8 mouse cellular contexts compared by ENCODE assay signal in the genomic region with DNA sequence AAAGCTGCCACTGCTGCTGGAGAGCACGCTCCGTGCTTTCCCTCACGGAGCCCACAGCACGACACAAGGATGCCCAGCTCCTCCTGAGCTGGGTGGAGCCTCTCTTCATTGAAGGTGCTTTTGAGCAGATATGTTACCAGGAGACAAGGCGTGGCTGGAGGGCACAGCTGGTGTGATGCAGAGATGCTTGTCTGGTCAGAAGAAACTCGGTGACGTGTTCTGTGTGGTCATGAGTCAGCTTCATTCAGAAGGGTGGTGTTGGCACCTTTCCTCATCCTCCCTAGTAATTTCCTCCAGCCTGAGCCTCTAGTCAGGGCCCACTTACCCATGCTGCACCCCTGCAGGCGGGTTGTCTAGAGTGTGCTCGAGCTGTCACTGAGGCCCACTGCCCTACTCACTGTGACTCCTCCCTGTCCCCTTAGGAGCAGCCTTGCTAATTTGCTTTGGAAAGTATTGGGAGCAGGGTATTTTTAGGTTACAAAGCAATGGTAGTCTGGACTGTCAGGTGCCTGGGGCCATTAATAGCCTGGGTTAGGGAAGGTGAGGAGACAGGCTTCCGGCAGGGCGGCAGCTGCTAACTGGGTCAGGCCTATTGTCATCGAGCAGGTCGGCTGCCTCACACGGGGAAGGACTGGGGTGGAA. TPM values are rescaled to one million over a fixed set of nuclear protein-coding genes. Genes with fewer than 3 reads are reported as not detected.
DNase-seq lines count a peak whose midpoint lies in the region; ATAC-seq and TF ChIP-seq lines count a peak whose summit lies in the region.

No protein-coding gene starts in this region.

- H3K27ac ChIP-seq in embryonic facial prominence, embryonic 13.5 days = no peak overlapping the region
- H3K27ac ChIP-seq in embryonic facial prominence, embryonic 10.5 days (replicated peaks) = no peak overlapping the region
- H3K27ac ChIP-seq in ES-Bruce4 (ENCODE audit: insufficient read depth, low read length) = no peak overlapping the region
- H3K27ac ChIP-seq in embryonic facial prominence, embryonic 14.5 days (replicated peaks; ENCODE audit: low read depth, low read length) = no peak overlapping the region
- no peak overlapping the region for H3K27ac ChIP-seq in intestine, embryonic 15.5 days
- no peak overlapping the region for H3K27ac ChIP-seq in forebrain, embryonic 12.5 days

- no peak for TF ChIP-seq POLR2A in ES-Bruce4 (IDR thresholded peaks at IDR 0.05; ENCODE audit: insufficient read depth, low read length)

- DNase-seq in embryonic facial prominence, embryonic 10.5 days (ENCODE audit: low spot score) = no peak
- DNase-seq in embryonic facial prominence, embryonic 14.5 days (ENCODE audit: low spot score) = no peak
- peak; percentile 49 for DNase-seq in skeletal muscle tissue, adult 2 months (ENCODE audit: low read depth, low spot score)

- H3K4me2 ChIP-seq in embryonic facial prominence, embryonic 13.5 days = no peak overlapping the region
- H3K4me2 ChIP-seq in embryonic facial prominence, embryonic 14.5 days (ENCODE audit: low read depth, low read length) = no peak overlapping the region
- H3K4me2 ChIP-seq in intestine, embryonic 15.5 days (replicated peaks) = no peak overlapping the region
- no peak overlapping the region for H3K4me2 ChIP-seq in forebrain, embryonic 12.5 days

- H3K36me3 ChIP-seq in embryonic facial prominence, embryonic 13.5 days = peaks cover 12% of the 10 kb centered on the region
- H3K36me3 ChIP-seq in embryonic facial prominence, embryonic 10.5 days (replicated peaks) = peaks cover 19% of the 10 kb centered on the region
- no peaks in the 10 kb centered on the region for H3K36me3 ChIP-seq in ES-Bruce4 (ENCODE audit: control insufficient read depth, insufficient read depth, low read length, poor library complexity, severe bottlenecking)
- H3K36me3 ChIP-seq in embryonic facial prominence, embryonic 14.5 days (ENCODE audit: control insufficient read depth, insufficient read depth, low read length) = no peaks in the 10 kb centered on the region
- no peaks in the 10 kb centered on the region for H3K36me3 ChIP-seq in intestine, embryonic 15.5 days
- H3K36me3 ChIP-seq in forebrain, embryonic 12.5 days (replicated peaks) = peaks cover 14% of the 10 kb centered on the region

- no peak for TF ChIP-seq CTCF in ES-Bruce4 (IDR thresholded peaks at IDR 0.05; ENCODE audit: low read depth, low read length)

- H3K27me3 ChIP-seq in embryonic facial prominence, embryonic 13.5 days = no peaks in the 10 kb centered on the region
- no peaks in the 10 kb centered on the region for H3K27me3 ChIP-seq in embryonic facial prominence, embryonic 10.5 days (replicated peaks; ENCODE audit: low read depth, poor library complexity, severe bottlenecking)
- H3K27me3 ChIP-seq in ES-Bruce4 (ENCODE audit: control insufficient read depth, insufficient read depth, low read length, poor library complexity, severe bottlenecking) = no peaks in the 10 kb centered on the region
- H3K27me3 ChIP-seq in embryonic facial prominence, embryonic 14.5 days (replicated peaks; ENCODE audit: control insufficient read depth, insufficient read depth, low read length) = no peaks in the 10 kb centered on the region
- H3K27me3 ChIP-seq in intestine, embryonic 15.5 days (replicated peaks) = no peaks in the 10 kb centered on the region
- no peaks in the 10 kb centered on the region for H3K27me3 ChIP-seq in forebrain, embryonic 12.5 days

- no peak overlapping the region for H3K9ac ChIP-seq in embryonic facial prominence, embryonic 13.5 days
- H3K9ac ChIP-seq in ES-Bruce4 (ENCODE audit: low read depth, poor library complexity, severe bottlenecking) = no peak overlapping the region
- H3K9ac ChIP-seq in embryonic facial prominence, embryonic 14.5 days (ENCODE audit: low read depth, low read length) = no peak overlapping the region
- H3K9ac ChIP-seq in intestine, embryonic 15.5 days = no peak overlapping the region
- no peak overlapping the region for H3K9ac ChIP-seq in forebrain, embryonic 12.5 days

- TF ChIP-seq EP300 in ES-Bruce4 (IDR thresholded peaks at IDR 0.05; ENCODE audit: insufficient read depth, low read depth, low read length) = 0 out of 2 replicates have a peak, but pooled peaks have one; percentile 3

- H3K9me3 ChIP-seq in embryonic facial prominence, embryonic 13.5 days = no peaks in the 10 kb centered on the region
- no peaks in the 10 kb centered on the region for H3K9me3 ChIP-seq in embryonic facial prominence, embryonic 10.5 days
- no peaks in the 10 kb centered on the region for H3K9me3 ChIP-seq in ES-Bruce4 (replicated peaks; ENCODE audit: control insufficient read depth, insufficient read depth, low read length, poor library complexity, severe bottlenecking)
- no peaks in the 10 kb centered on the region for H3K9me3 ChIP-seq in embryonic facial prominence, embryonic 14.5 days (ENCODE audit: control insufficient read depth, low read length)
- H3K9me3 ChIP-seq in intestine, embryonic 15.5 days = no peaks in the 10 kb centered on the region
- no peaks in the 10 kb centered on the region for H3K9me3 ChIP-seq in forebrain, embryonic 12.5 days

- H3K4me1 ChIP-seq in embryonic facial prominence, embryonic 13.5 days = no peaks in the 10 kb centered on the region
- H3K4me1 ChIP-seq in embryonic facial prominence, embryonic 10.5 days = peaks cover 5% of the 10 kb centered on the region; the same call in 1 of the 2 replicates
- H3K4me1 ChIP-seq in ES-Bruce4 (ENCODE audit: control insufficient read depth, insufficient read depth, low read length) = peaks cover 4% of the 10 kb centered on the region
- no peaks in the 10 kb centered on the region; the same call in 1 of the 2 replicates for H3K4me1 ChIP-seq in embryonic facial prominence, embryonic 14.5 days (ENCODE audit: control insufficient read depth, insufficient read depth, low read length)
- H3K4me1 ChIP-seq in intestine, embryonic 15.5 days (replicated peaks) = no peaks in the 10 kb centered on the region
- H3K4me1 ChIP-seq in forebrain, embryonic 12.5 days = peaks cover 4% of the 10 kb centered on the region; the same call in 1 of the 2 replicates

- WGBS in embryonic facial prominence, embryonic 13.5 days = 78% methylated on average over 14 of the region's 14 CpGs
- WGBS in embryonic facial prominence, embryonic 10.5 days = 84% methylated on average over 14 of the region's 14 CpGs
- 74% methylated on average over 14 of the region's 14 CpGs for WGBS in embryonic facial prominence, embryonic 14.5 days
- 83% methylated on average over 14 of the region's 14 CpGs for WGBS in intestine, embryonic 15.5 days
- WGBS in forebrain, embryonic 12.5 days = 86% methylated on average over 14 of the region's 14 CpGs

- no peak overlapping the region for H3K4me3 ChIP-seq in embryonic facial prominence, embryonic 13.5 days
- no peak overlapping the region for H3K4me3 ChIP-seq in embryonic facial prominence, embryonic 10.5 days
- H3K4me3 ChIP-seq in ES-Bruce4 (ENCODE audit: low read depth, low read length) = no peak overlapping the region
- no peak overlapping the region for H3K4me3 ChIP-seq in embryonic facial prominence, embryonic 14.5 days (ENCODE audit: low read depth, low read length)
- no peak overlapping the region for H3K4me3 ChIP-seq in intestine, embryonic 15.5 days (replicated peaks)
- no peak overlapping the region for H3K4me3 ChIP-seq in forebrain, embryonic 12.5 days (replicated peaks)

- peak; percentile 40; the same call in 1 of the 2 replicates for ATAC-seq in embryonic facial prominence, embryonic 13.5 days (ENCODE audit: insufficient number of reproducible peaks, insufficient read depth, low FRiP score, low TSS enrichment, low read depth)
- peak; percentile 68 for ATAC-seq in embryonic facial prominence, embryonic 14.5 days (ENCODE audit: low read depth)
- peak; percentile 86; the same call in 1 of the 2 replicates for ATAC-seq in intestine, embryonic 15.5 days
- no peak for ATAC-seq in inflammation-experienced regulatory T-cells, adult 6 months
- no peak for ATAC-seq in forebrain, embryonic 12.5 days (ENCODE audit: low FRiP score)

RNA-seq across cellular contexts. Expression of gene Rac1, which starts 33.8 kb away (rescaled TPM):
- polyA plus RNA-seq in embryonic facial prominence, embryonic 13.5 days (2015; fragmentation: Nextera tagmentation; extraction: Ambion mirVana) = 439 and 458 TPM in 2 replicates
- polyA plus RNA-seq in embryonic facial prominence, embryonic 10.5 days (2016; fragmentation: Nextera tagmentation; extraction: Ambion mirVana) = 400 and 407 TPM in 2 replicates
- 278 and 296 TPM in 2 replicates for polyA plus RNA-seq in ES-Bruce4 (2011; ENCODE audit: insufficient read depth, insufficient read length, low read depth, missing spikeins)
- polyA plus RNA-seq in embryonic facial prominence, embryonic 14.5 days (2014; fragmentation: Nextera tagmentation; extraction: Ambion mirVana) = 527 and 534 TPM in 2 replicates
- 416 and 446 TPM in 2 replicates for polyA plus RNA-seq in intestine, embryonic 15.5 days (2015; fragmentation: Nextera tagmentation; extraction: Ambion mirVana)
- 10 to 100 TPM; 57.1 to 67.7 (median 60.8) TPM for polyA plus RNA-seq in inflammation-experienced regulatory T-cells, adult 6 months (2017; shearing (Covaris generic))
- polyA plus RNA-seq in forebrain, embryonic 12.5 days (2016; fragmentation: Nextera tagmentation; extraction: Ambion mirVana) = 377 and 395 TPM in 2 replicates

Comparison
In these comparisons a context has a peak if more than half of its experiments do, and no peak if none do; other contexts are left out.
1. ATAC-seq: peak in embryonic facial prominence, embryonic 13.5 days (single experiment), embryonic facial prominence, embryonic 14.5 days (single experiment) and intestine, embryonic 15.5 days (single experiment); none in inflammation-experienced regulatory T-cells, adult 6 months (single experiment) and forebrain, embryonic 12.5 days (single experiment).